Mouse (Mus musculus) embryonic facial prominence, embryonic 12.5 days (tissue): ENCODE data around the gene Ccnj. TPM values are rescaled to one million over a fixed set of nuclear protein-coding genes. Genes with fewer than 3 reads are reported as not detected.

Experiments
- ATAC-seq: fragments of 200-750 bp; cut with Nextera tagmentation; 2 replicates; pipeline ENCODE4 v1.8.0; 2017; ENCODE audit not compliant: insufficient number of reproducible peaks, insufficient read depth, low FRiP score, low TSS enrichment
- H3K27ac ChIP-seq: fragments of 300-500 bp; sonication (generic); 2 replicates; pipeline ENCODE4 v1.5.1; 2016; ENCODE audit warnings: mild to moderate bottlenecking
- H3K27me3 ChIP-seq: fragments of 300-500 bp; sonication (generic); 2 replicates; pipeline ENCODE4 v1.6.1; 2016; ENCODE audit warnings: mild to moderate bottlenecking, moderate library complexity
- H3K36me3 ChIP-seq: fragments of 300-500 bp; sonication (generic); 2 replicates; pipeline ENCODE4 v1.6.1; 2016; ENCODE audit warnings: mild to moderate bottlenecking
- H3K4me1 ChIP-seq: fragments of 300-500 bp; sonication (generic); 2 replicates; pipeline ENCODE4 v1.6.1; 2016
- H3K4me2 ChIP-seq: fragments of 300-500 bp; sonication (generic); replicated peaks from 2 replicates; pipeline ENCODE4 v1.6.1; 2016; ENCODE audit warnings: mild to moderate bottlenecking, moderate library complexity
- H3K4me3 ChIP-seq: fragments of 300-500 bp; sonication (generic); 2 replicates; pipeline ENCODE4 v1.5.1; 2016; ENCODE audit warnings: mild to moderate bottlenecking
- H3K9ac ChIP-seq: fragments of 300-500 bp; sonication (generic); 2 replicates; pipeline ENCODE4 v1.6.1; 2016; ENCODE audit warnings: mild to moderate bottlenecking, moderate library complexity
- H3K9me3 ChIP-seq: fragments of 300-500 bp; sonication (generic); 2 replicates; pipeline ENCODE4 v1.6.1; 2016; ENCODE audit warnings: mild to moderate bottlenecking, moderate library complexity
- WGBS: fragments of 180-500 bp; shearing (Covaris S2); methylation state at CpG from one replicate; pipeline ENCODE4 v1.1.7; 2016; 5-methylcytosine and 5-hydroxymethylcytosine counted together
- polyA plus RNA-seq: library from polyadenylated mRNA; unstranded; fragments of >200 nt; fragmentation: Nextera tagmentation; extraction: Ambion mirVana; gene quantifications from 2 replicates; pipeline ENCODE4 v1.2.1, GENCODE M21; 2016

Gene Ccnj
- polyA plus RNA-seq, 1 experiment from 2014 or later, result 23.9 TPM

- H3K9ac ChIP-seq, result no peak overlapping the region
- H3K4me3 ChIP-seq, result no peak overlapping the region
- peaks cover 46% of the 10 kb centered on the region for H3K36me3 ChIP-seq
- WGBS, result 87% methylated on average over 12 of the region's 12 CpGs
- no peaks in the 10 kb centered on the region for H3K4me1 ChIP-seq
- ATAC-seq, result no peak
- H3K27ac ChIP-seq, result no peak overlapping the region
- H3K9me3 ChIP-seq, result no peaks in the 10 kb centered on the region
- no peaks in the 10 kb centered on the region for H3K27me3 ChIP-seq
- H3K4me2 ChIP-seq, result no peak overlapping the region
Observed at GRCm38 (mm10) chr19:40849391-40849790, 18.3 kb downstream of the Ccnj start.

- 72% methylated on average over 4 of the region's 4 CpGs for WGBS
- Histone ChIP-seq H3K4me2 (no peak overlapping the region), H3K36me3 (no peaks in the 10 kb centered on the region), H3K4me1 (no peaks in the 10 kb centered on the region), H3K9me3 (no peaks in the 10 kb centered on the region), H3K27me3 (no peaks in the 10 kb centered on the region), H3K9ac (no peak overlapping the region), H3K4me3 (no peak overlapping the region), H3K27ac (no peak overlapping the region)
- no peak for ATAC-seq
Observed at GRCm38 (mm10) chr19:40859555-40859954, 28.5 kb downstream of the Ccnj start.

- H3K36me3 ChIP-seq, result no peaks in the 10 kb centered on the region
- no peak overlapping the region for H3K4me3 ChIP-seq
- no peak overlapping the region for H3K27ac ChIP-seq
- no peak for ATAC-seq
- no peak overlapping the region for H3K4me2 ChIP-seq
- H3K9me3 ChIP-seq, result no peaks in the 10 kb centered on the region
- H3K4me1 ChIP-seq, result no peaks in the 10 kb centered on the region
- H3K9ac ChIP-seq, result no peak overlapping the region
- H3K27me3 ChIP-seq, result peaks cover 6% of the 10 kb centered on the region; the same call in 1 of the 2 replicates
- 30% methylated on average over 5 of the region's 5 CpGs for WGBS
Observed at GRCm38 (mm10) chr19:40868284-40868683, 37.2 kb downstream of the Ccnj start.

GRCm38 (mm10) chr19:40869425-40870105, 38.5 kb downstream of the Ccnj start:
- no peak overlapping the region for H3K4me2 ChIP-seq
- no peaks in the 10 kb centered on the region for H3K4me1 ChIP-seq
- no peaks in the 10 kb centered on the region for H3K36me3 ChIP-seq
- H3K27ac ChIP-seq, result no peak overlapping the region
- 88% methylated on average over 3 of the region's 3 CpGs for WGBS
- no peak for ATAC-seq
- H3K9ac ChIP-seq, result no peak overlapping the region
- no peak overlapping the region for H3K4me3 ChIP-seq
- H3K27me3 ChIP-seq, result peaks cover 9% of the 10 kb centered on the region
- no peaks in the 10 kb centered on the region for H3K9me3 ChIP-seq

- WGBS, result 2% methylated on average over 51 of the region's 51 CpGs
- Histone ChIP-seq H3K9me3 (no peaks in the 10 kb centered on the region), H3K4me3 (peak overlapping the region; percentile 51), H3K27ac (peak overlapping the region; percentile 72), H3K4me1 (no peaks in the 10 kb centered on the region), H3K4me2 (peak overlapping the region; percentile 65), H3K36me3 (no peaks in the 10 kb centered on the region), H3K27me3 (peaks cover 37% of the 10 kb centered on the region), H3K9ac (peak overlapping the region; percentile 29; the same call in 1 of the 2 replicates)
- ATAC-seq, result peak; percentile 88
Observed at GRCm38 (mm10) chr19:40872955-40873665, 42.0 kb downstream of the Ccnj start.

- Histone ChIP-seq H3K4me2 (no peak overlapping the region), H3K27ac (no peak overlapping the region), H3K4me1 (no peaks in the 10 kb centered on the region), H3K27me3 (peaks cover 57% of the 10 kb centered on the region), H3K9me3 (no peaks in the 10 kb centered on the region), H3K36me3 (no peaks in the 10 kb centered on the region), H3K4me3 (no peak overlapping the region), H3K9ac (no peak overlapping the region)
- 89% methylated on average over 4 of the region's 4 CpGs for WGBS
- no peak for ATAC-seq
Observed at GRCm38 (mm10) chr19:40881700-40882099, 50.6 kb downstream of the Ccnj start.

GRCm38 (mm10) chr19:40888887-40889286, 57.8 kb downstream of the Ccnj start:
- Histone ChIP-seq H3K36me3 (no peaks in the 10 kb centered on the region), H3K4me1 (no peaks in the 10 kb centered on the region), H3K9me3 (0 out of 2 replicates have a peak, but pooled peaks cover 2% of the 10 kb centered on the region), H3K27ac (no peak overlapping the region), H3K9ac (no peak overlapping the region), H3K27me3 (peaks cover 38% of the 10 kb centered on the region), H3K4me3 (no peak overlapping the region), H3K4me2 (no peak overlapping the region)
- no peak for ATAC-seq
- 95% methylated on average over 1 of the region's 1 CpGs for WGBS

GRCm38 (mm10) chr19:40894071-40894506, 63.0 kb downstream of the Ccnj start:
- H3K4me3 ChIP-seq, result peak overlapping the region; percentile 65
- H3K27me3 ChIP-seq, result peaks cover 14% of the 10 kb centered on the region
- ATAC-seq, result no peak; the same call in 1 of the 2 replicates

GRCm38 (mm10) chr19:40894519-40895392, 63.7 kb downstream of the Ccnj start, which contains the start of gene Zfp518a:
Gene Zfp518a, plus strand, starts transcription at chr19:40894705.
- ATAC-seq, result peak; percentile 88

More at GRCm38 (mm10) chr19:40894071-40894506, 63.0 kb downstream of the Ccnj start:
- Histone ChIP-seq H3K4me1 (no peaks in the 10 kb centered on the region), H3K4me2 (peak overlapping the region; percentile 62), H3K9ac (peak overlapping the region; percentile 74; the same call in 1 of the 2 replicates), H3K27ac (peak overlapping the region; percentile 93), H3K9me3 (0 out of 2 replicates have a peak, but pooled peaks cover 5% of the 10 kb centered on the region), H3K36me3 (no peaks in the 10 kb centered on the region)
- WGBS, result 51% methylated on average over 21 of the region's 21 CpGs

GRCm38 (mm10) chr19:40895393-40895703, 64.3 kb downstream of the Ccnj start:
- WGBS, result 5% methylated on average over 6 of the region's 6 CpGs
- Histone ChIP-seq H3K9ac (peak overlapping the region; percentile 74), H3K4me1 (no peaks in the 10 kb centered on the region), H3K9me3 (0 out of 2 replicates have a peak, but pooled peaks cover 5% of the 10 kb centered on the region), H3K27ac (peak overlapping the region; percentile 93), H3K36me3 (no peaks in the 10 kb centered on the region), H3K4me3 (peak overlapping the region; percentile 65), H3K4me2 (peak overlapping the region; percentile 62), H3K27me3 (peaks cover 14% of the 10 kb centered on the region)
- ATAC-seq, result no peak

More at GRCm38 (mm10) chr19:40894519-40895392, 63.7 kb downstream of the Ccnj start, which contains the start of gene Zfp518a:
- H3K4me1 ChIP-seq, result no peaks in the 10 kb centered on the region
- H3K9ac ChIP-seq, result peak within 1 kb of the TSS; percentile 74
- peak within 1 kb of the TSS; percentile 62 for H3K4me2 ChIP-seq
- no peaks in the 10 kb centered on the region for H3K36me3 ChIP-seq
- peaks cover 14% of the 10 kb centered on the region for H3K27me3 ChIP-seq
- H3K27ac ChIP-seq, result peak within 1 kb of the TSS; percentile 93
- H3K9me3 ChIP-seq, result 0 out of 2 replicates have a peak, but pooled peaks cover 5% of the 10 kb centered on the region
- under 1% methylated on average over 86 of the region's 89 CpGs for WGBS
- H3K4me3 ChIP-seq, result peak within 1 kb of the TSS; percentile 65
